Mouse (Mus musculus): ENCODE data around the gene Ppp1cb. TPM values are rescaled to one million over a fixed set of nuclear protein-coding genes. Genes with fewer than 3 reads are reported as not detected.

Ppp1cb gene
- total RNA-seq, 2 experiments from 2014 or later: 376 to 428 TPM

Other genes starting within 250 kb of the Ppp1cb start
- 1 to 10 TPM; 1.3 to 1.6 TPM for gene Plb1, start 226.1 kb upstream of the Ppp1cb start, total RNA-seq (2021)
- 1 to 10 TPM; 7.1 to 8.8 TPM for gene Yes1, start 152.3 kb downstream of the Ppp1cb start, total RNA-seq (2021)